Mouse (Mus musculus) heart, embryonic 14.5 days (tissue): ENCODE results near the gene Eif3b. TPM values are rescaled to one million over a fixed set of nuclear protein-coding genes. Genes with fewer than 3 reads are reported as not detected.
A peak's percentile ranks its signal among the peaks of the same experiment; 100 is the strongest.

Experiments
- ATAC-seq: fragments of 200-750 bp; cut with Nextera tagmentation; 2 replicates; pipeline ENCODE4 v1.8.0; 2017; ENCODE audit warnings: low read depth, moderate TSS enrichment; ENCODE audit not compliant: insufficient number of reproducible peaks, insufficient read depth, low FRiP score
- H3K27ac ChIP-seq, 2 experiments: fragments of 200-500 bp in 1 of 2; fragments of 300-500 bp in 1 of 2; sonication (generic) in 1 of 2; replicated peaks in 1 of 2; 2 replicates each; pipeline ENCODE4 v1.5.1; 2012 to 2014; ENCODE audit warnings: low read depth in 2 of 2, low read length in 2 of 2, control low read depth in 1 of 2, mild to moderate bottlenecking in 1 of 2, mixed read lengths in 1 of 2; ENCODE audit not compliant: control insufficient read depth in 1 of 2, insufficient read depth in 1 of 2
- H3K27me3 ChIP-seq: fragments of 300-500 bp; sonication (generic); 2 replicates; pipeline ENCODE4 v1.6.1; 2014; ENCODE audit warnings: mild to moderate bottlenecking, low read length, control low read depth; ENCODE audit not compliant: control insufficient read depth, insufficient read depth
- H3K36me3 ChIP-seq: fragments of 300-500 bp; sonication (generic); 2 replicates; pipeline ENCODE4 v1.6.1; 2014; ENCODE audit warnings: mild to moderate bottlenecking, control low read depth, low read length, mixed read lengths; ENCODE audit not compliant: control insufficient read depth, insufficient read depth
- H3K4me1 ChIP-seq, 2 experiments: fragments of 200-500 bp in 1 of 2; fragments of 300-500 bp in 1 of 2; sonication (generic) in 1 of 2; 2 replicates each; pipeline ENCODE4 v1.6.1; 2012 to 2014; ENCODE audit warnings: low read length in 2 of 2, control low read depth in 1 of 2, mixed read lengths in 1 of 2; ENCODE audit not compliant: control insufficient read depth in 2 of 2, insufficient read depth in 2 of 2
- H3K4me2 ChIP-seq: fragments of 300-500 bp; sonication (generic); 2 replicates; pipeline ENCODE4 v1.6.1; 2014; ENCODE audit warnings: mild to moderate bottlenecking, low read length
- H3K4me3 ChIP-seq, 2 experiments: fragments of 200-500 bp in 1 of 2; fragments of 300-500 bp in 1 of 2; sonication (generic) in 1 of 2; 2 replicates each; pipeline ENCODE4 v1.5.1; 2012 to 2014; ENCODE audit warnings: low read length in 2 of 2, mild to moderate bottlenecking in 2 of 2, control low read depth in 1 of 2, low read depth in 1 of 2, moderate library complexity in 1 of 2; ENCODE audit not compliant: control insufficient read depth in 1 of 2, insufficient read depth in 1 of 2
- H3K9ac ChIP-seq: fragments of 300-500 bp; sonication (generic); 2 replicates; pipeline ENCODE4 v1.6.1; 2014; ENCODE audit warnings: mild to moderate bottlenecking, low read length
- H3K9me3 ChIP-seq: fragments of 300-500 bp; sonication (generic); 2 replicates; pipeline ENCODE4 v1.6.1; 2016; ENCODE audit warnings: low read length, control low read depth; ENCODE audit not compliant: control insufficient read depth
- WGBS: fragments of 180-500 bp; shearing (Covaris S2); extraction: QIAGEN DNeasy Blood & Tissue Kit; methylation state at CpG from one replicate; pipeline ENCODE4 v1.1.7; 2014; 5-methylcytosine and 5-hydroxymethylcytosine counted together
- polyA plus RNA-seq: library from polyadenylated mRNA; unstranded; fragments of >200 nt; fragmentation: Nextera tagmentation; extraction: Ambion mirVana; gene quantifications from 2 replicates; pipeline ENCODE4 v1.2.1, GENCODE M21; 2014

Eif3b gene
- polyA plus RNA-seq, 1 experiment from 2014 or later = 108 TPM

DNA sequence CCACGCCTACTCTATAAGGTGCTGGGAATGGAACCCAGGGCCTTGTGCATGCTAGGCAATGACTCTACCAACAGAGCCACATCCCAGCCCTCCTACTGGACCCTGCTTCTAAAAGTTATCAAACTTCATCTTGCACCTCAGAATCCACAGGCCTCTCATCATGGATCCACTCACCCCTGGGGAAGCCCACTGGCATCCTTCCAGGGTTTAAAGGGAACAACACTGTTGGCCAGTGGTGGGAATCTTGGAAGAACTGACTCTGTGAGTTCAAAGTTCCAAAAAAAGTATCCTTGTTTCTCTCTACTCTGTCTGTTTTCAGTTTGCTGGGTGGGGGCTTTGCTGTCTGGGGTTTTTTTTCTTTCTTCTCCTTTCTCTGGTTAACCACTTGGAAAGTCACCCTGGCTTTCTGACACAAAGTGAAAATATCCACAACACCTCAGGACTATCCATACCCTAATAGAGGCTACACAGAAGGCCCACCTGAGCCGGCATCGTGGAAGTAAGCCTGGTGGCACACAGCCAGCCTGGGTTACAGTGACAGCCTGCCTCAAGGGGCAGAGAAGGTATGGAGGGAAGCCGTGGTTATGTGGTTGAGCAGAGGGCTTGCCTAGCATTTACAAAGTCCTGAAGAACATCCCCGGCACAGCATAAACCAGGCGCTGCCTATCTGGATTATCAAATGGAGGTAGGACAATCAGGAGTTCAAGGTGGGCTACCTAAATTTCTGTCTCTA is 40.8 kb upstream of the Eif3b start:
- Histone ChIP-seq H3K4me3 (no peak overlapping the region), H3K36me3 (no peaks in the 10 kb centered on the region), H3K9me3 (no peaks in the 10 kb centered on the region), H3K4me1 (peaks cover 2 to 11% of the 10 kb centered on the region in 2 experiments; a peak in 2 of 4 replicates), H3K9ac (no peak overlapping the region), H3K27me3 (no peaks in the 10 kb centered on the region), H3K27ac (no peak overlapping the region), H3K4me2 (no peak overlapping the region)
- WGBS = 85% methylated on average over 6 of the region's 6 CpGs
- no peak for ATAC-seq

GRCm38 (mm10) chr5:140379299-140379698 is 39.8 kb upstream of the Eif3b start:
- no peak overlapping the region for H3K4me2 ChIP-seq
- no peak for ATAC-seq
- H3K27ac ChIP-seq = 0 out of 4 replicates have a peak overlapping the region, but pooled peaks of 1 of the 2 experiments have one; percentile 6
- H3K9me3 ChIP-seq = no peaks in the 10 kb centered on the region
- H3K4me3 ChIP-seq = no peak overlapping the region
- H3K27me3 ChIP-seq = no peaks in the 10 kb centered on the region
- no peaks in the 10 kb centered on the region for H3K36me3 ChIP-seq
- 68% methylated on average over 6 of the region's 6 CpGs for WGBS
- peaks cover 5 to 19% of the 10 kb centered on the region in 2 experiments; a peak in 3 of 4 replicates for H3K4me1 ChIP-seq
- H3K9ac ChIP-seq = no peak overlapping the region

- Histone ChIP-seq H3K27ac (no peak overlapping the region), H3K9ac (no peak overlapping the region), H3K27me3 (no peaks in the 10 kb centered on the region), H3K36me3 (no peaks in the 10 kb centered on the region), H3K4me3 (no peak overlapping the region), H3K4me2 (no peak overlapping the region), H3K9me3 (no peaks in the 10 kb centered on the region), H3K4me1 (peaks cover 4 to 19% of the 10 kb centered on the region in 2 experiments; a peak in 3 of 4 replicates)
- 75% methylated on average over 7 of the region's 7 CpGs for WGBS
- no peak for ATAC-seq
These were observed 38.0 kb upstream of the Eif3b start for GRCm38 (mm10) chr5:140381156-140381555.

DNA sequence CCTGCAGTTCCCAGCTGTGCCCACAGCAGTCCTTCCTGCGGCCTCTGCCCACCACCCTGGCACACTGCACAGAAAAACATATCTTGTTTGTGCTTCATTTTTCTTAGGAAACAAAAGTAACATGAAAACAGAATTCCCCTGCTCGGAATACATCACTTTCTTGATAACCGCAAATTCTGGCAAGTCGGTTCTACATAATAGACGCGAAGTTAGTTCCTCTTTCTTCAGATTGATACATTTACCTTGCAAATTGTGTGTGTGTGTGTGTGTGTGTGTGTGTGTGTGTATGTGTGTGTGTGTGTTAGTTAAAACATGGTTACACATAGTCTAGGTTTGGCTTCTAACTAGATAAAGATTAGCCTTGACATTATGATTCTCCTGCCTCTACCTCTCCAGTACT is 36.4 kb upstream of the Eif3b start:
- Histone ChIP-seq H3K27me3 (no peaks in the 10 kb centered on the region), H3K4me1 (peaks cover 4 to 25% of the 10 kb centered on the region in 2 experiments; a peak in 3 of 4 replicates), H3K9ac (no peak overlapping the region), H3K27ac (no peak overlapping the region), H3K9me3 (no peaks in the 10 kb centered on the region), H3K4me2 (no peak overlapping the region), H3K36me3 (no peaks in the 10 kb centered on the region), H3K4me3 (no peak overlapping the region)
- ATAC-seq = no peak
- WGBS = 95% methylated on average over 6 of the region's 6 CpGs

DNA sequence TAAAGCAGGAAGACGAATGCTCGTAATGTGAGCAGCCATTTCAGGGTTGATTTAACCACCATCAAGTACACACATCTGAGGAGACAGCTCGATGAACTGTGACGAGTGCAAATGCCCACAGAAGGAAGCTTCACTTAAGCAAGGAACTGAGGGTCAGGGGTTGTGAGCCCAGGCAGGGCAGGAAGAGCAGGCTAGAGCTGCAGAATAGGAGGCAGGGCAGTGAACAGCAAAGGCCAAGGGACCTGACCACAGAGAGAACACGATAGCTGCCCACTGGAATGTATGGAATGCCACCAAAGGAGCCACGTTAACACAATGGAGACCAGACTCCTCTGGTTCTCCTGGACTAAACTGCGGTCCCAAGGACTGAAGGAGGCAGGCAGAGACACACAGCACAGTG is 35.6 kb upstream of the Eif3b start:
- no peaks in the 10 kb centered on the region for H3K36me3 ChIP-seq
- no peaks in the 10 kb centered on the region for H3K27me3 ChIP-seq
- H3K4me2 ChIP-seq = peak overlapping the region; percentile 28
- ATAC-seq = peak; percentile 58; the same call in 1 of the 2 replicates
- no peaks in the 10 kb centered on the region for H3K9me3 ChIP-seq
- peak overlapping the region; percentile 55 for H3K9ac ChIP-seq
- H3K4me3 ChIP-seq = no peak overlapping the region
- WGBS = 12% methylated on average over 7 of the region's 7 CpGs
- H3K4me1 ChIP-seq = peaks cover 7 to 27% of the 10 kb centered on the region in 2 experiments; a peak in 3 of 4 replicates
- H3K27ac ChIP-seq = peak overlapping the region; percentile 65 to 79

DNA sequence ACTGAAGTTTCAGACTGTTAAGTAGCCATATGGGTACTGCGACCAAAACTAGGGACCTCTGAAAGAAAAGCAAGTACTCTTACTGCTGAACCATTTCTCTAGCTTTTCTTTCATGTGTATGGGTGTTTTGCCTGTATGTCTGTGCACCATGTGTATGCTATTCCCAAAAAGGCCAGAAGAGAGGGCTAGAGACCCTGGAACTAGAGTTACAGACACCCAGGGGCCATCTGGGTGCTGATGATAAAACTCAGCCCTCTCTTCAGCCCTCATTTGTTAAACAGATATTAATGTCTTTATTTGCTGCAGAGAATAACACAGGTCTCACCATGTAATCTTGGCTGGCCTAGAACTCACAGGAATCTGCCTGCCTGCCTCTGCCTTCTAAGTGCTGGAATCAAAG is 34.7 kb upstream of the Eif3b start:
- H3K27ac ChIP-seq = peak overlapping the region in 1 of 2 experiments; percentile 65; a peak in 2 of 4 replicates
- WGBS = 95% methylated on average over 1 of the region's 1 CpGs
- H3K4me1 ChIP-seq = peaks cover 7 to 27% of the 10 kb centered on the region in 2 experiments; a peak in 3 of 4 replicates
- no peaks in the 10 kb centered on the region for H3K36me3 ChIP-seq
- H3K4me3 ChIP-seq = no peak overlapping the region
- ATAC-seq = no peak
- no peak overlapping the region for H3K4me2 ChIP-seq
- no peaks in the 10 kb centered on the region for H3K27me3 ChIP-seq
- no peak overlapping the region for H3K9ac ChIP-seq
- no peaks in the 10 kb centered on the region for H3K9me3 ChIP-seq

GRCm38 (mm10) chr5:140387236-140387635 is 31.9 kb upstream of the Eif3b start:
- ATAC-seq = no peak
- Histone ChIP-seq H3K27me3 (no peaks in the 10 kb centered on the region), H3K4me2 (peak overlapping the region; percentile 99; the same call in 1 of the 2 replicates), H3K9me3 (no peaks in the 10 kb centered on the region), H3K36me3 (no peaks in the 10 kb centered on the region), H3K4me3 (no peak overlapping the region), H3K4me1 (peaks cover 7 to 27% of the 10 kb centered on the region in 2 experiments; a peak in 3 of 4 replicates), H3K27ac (no peak overlapping the region), H3K9ac (no peak overlapping the region)
- WGBS = 91% methylated on average over 7 of the region's 7 CpGs
